Mouse (Mus musculus): ENCODE measurements around the gene Zscan5b. TPM values are rescaled to one million over a fixed set of nuclear protein-coding genes. Genes with fewer than 3 reads are reported as not detected.
"Not testable (repeated sequence)": the region's sequence is repeated elsewhere in the genome, so short reads cannot be mapped to it uniquely, and the experiment has no call there.

Zscan5b gene
- polyA plus RNA-seq, 1 experiment from 2014 or later = not detected

- not testable (repeated sequence) for H3K4me3 ChIP-seq (ENCODE audit: low read depth, low read length); H3K9ac ChIP-seq (ENCODE audit: low read depth, low read length); H3K27ac ChIP-seq (ENCODE audit: low read depth, low read length); H3K4me1 ChIP-seq (replicated peaks; ENCODE audit: control insufficient read depth, insufficient read depth, low read length); H3K27me3 ChIP-seq (replicated peaks; ENCODE audit: control insufficient read depth, insufficient read depth, low read length); H3K36me3 ChIP-seq (ENCODE audit: control insufficient read depth, insufficient read depth); H3K9me3 ChIP-seq (ENCODE audit: control insufficient read depth); H3K4me2 ChIP-seq (replicated peaks; ENCODE audit: low read depth); ATAC-seq
- 54% methylated on average over 8 of the region's 8 CpGs for WGBS
- peak; percentile 17 for TF ChIP-seq CTCF (IDR thresholded peaks at IDR 0.05; ENCODE audit: low read depth)
Measured at GRCm38 (mm10) chr7:6228491-6228890, 6.4 kb downstream of the Zscan5b start.

- H3K27me3 ChIP-seq (replicated peaks; ENCODE audit: control insufficient read depth, insufficient read depth, low read length) = no peaks in the 10 kb centered on the region
- H3K9ac ChIP-seq (ENCODE audit: low read depth, low read length) = no peak overlapping the region
- H3K4me3 ChIP-seq (ENCODE audit: low read depth, low read length) = no peak overlapping the region
- 55% methylated on average over 11 of the region's 11 CpGs for whole genome bisulfite sequencing
- H3K4me2 ChIP-seq (replicated peaks; ENCODE audit: low read depth) = no peak overlapping the region
- H3K27ac ChIP-seq (ENCODE audit: low read depth, low read length) = no peak overlapping the region
- TF ChIP-seq CTCF (IDR thresholded peaks at IDR 0.05; ENCODE audit: low read depth) = no peak
- no peaks in the 10 kb centered on the region for H3K4me1 ChIP-seq (replicated peaks; ENCODE audit: control insufficient read depth, insufficient read depth, low read length)
- H3K36me3 ChIP-seq (ENCODE audit: control insufficient read depth, insufficient read depth) = no peaks in the 10 kb centered on the region
- ATAC-seq = no peak
- H3K9me3 ChIP-seq (ENCODE audit: control insufficient read depth) = no peaks in the 10 kb centered on the region
Measured at GRCm38 (mm10) chr7:6239787-6240186, 17.7 kb downstream of the Zscan5b start.

- H3K36me3 ChIP-seq (ENCODE audit: control insufficient read depth, insufficient read depth); H3K4me1 ChIP-seq (replicated peaks; ENCODE audit: control insufficient read depth, insufficient read depth, low read length); H3K9ac ChIP-seq (ENCODE audit: low read depth, low read length); H3K4me3 ChIP-seq (ENCODE audit: low read depth, low read length); ATAC-seq; H3K27ac ChIP-seq (ENCODE audit: low read depth, low read length); H3K27me3 ChIP-seq (replicated peaks; ENCODE audit: control insufficient read depth, insufficient read depth, low read length); H3K4me2 ChIP-seq (replicated peaks; ENCODE audit: low read depth); H3K9me3 ChIP-seq (ENCODE audit: control insufficient read depth): not testable (repeated sequence)
- TF ChIP-seq CTCF (IDR thresholded peaks at IDR 0.05; ENCODE audit: low read depth) = peak; percentile 74
- whole genome bisulfite sequencing = 5% methylated on average over 1 of the region's 1 CpGs
Measured at GRCm38 (mm10) chr7:6240841-6241425, 18.9 kb downstream of the Zscan5b start.

GRCm38 (mm10) chr7:6244361-6245292 is 22.5 kb downstream of the Zscan5b start:
- H3K27ac ChIP-seq (ENCODE audit: low read depth, low read length) = no peak overlapping the region
- 43% methylated on average over 11 of the region's 11 CpGs for WGBS
- no peak overlapping the region for H3K9ac ChIP-seq (ENCODE audit: low read depth, low read length)
- H3K36me3 ChIP-seq (ENCODE audit: control insufficient read depth, insufficient read depth) = no peaks in the 10 kb centered on the region
- no peak for TF ChIP-seq CTCF (IDR thresholded peaks at IDR 0.05; ENCODE audit: low read depth)
- no peak overlapping the region for H3K4me3 ChIP-seq (ENCODE audit: low read depth, low read length)
- H3K4me1 ChIP-seq (replicated peaks; ENCODE audit: control insufficient read depth, insufficient read depth, low read length) = no peaks in the 10 kb centered on the region
- no peaks in the 10 kb centered on the region for H3K9me3 ChIP-seq (ENCODE audit: control insufficient read depth)
- ATAC-seq = no peak
- H3K4me2 ChIP-seq (replicated peaks; ENCODE audit: low read depth) = no peak overlapping the region
- H3K27me3 ChIP-seq (replicated peaks; ENCODE audit: control insufficient read depth, insufficient read depth, low read length) = no peaks in the 10 kb centered on the region

GRCm38 (mm10) chr7:6252410-6252809 is 30.3 kb downstream of the Zscan5b start, which contains the start of gene Epp13:
Epp13 (plus strand) TSS chr7:6252710.
- 75% methylated on average over 6 of the region's 6 CpGs for WGBS
- H3K4me3 ChIP-seq (ENCODE audit: low read depth, low read length) = no peak within 1 kb of the TSS
- TF ChIP-seq CTCF (IDR thresholded peaks at IDR 0.05; ENCODE audit: low read depth) = no peak

GRCm38 (mm10) chr7:6254451-6254850 is 32.4 kb downstream of the Zscan5b start:
- 93% methylated on average over 5 of the region's 5 CpGs for WGBS
- Histone ChIP-seq H3K36me3 (ENCODE audit: control insufficient read depth, insufficient read depth) (no peaks in the 10 kb centered on the region), H3K4me2 (replicated peaks; ENCODE audit: low read depth) (no peak overlapping the region), H3K27ac (ENCODE audit: low read depth, low read length) (no peak overlapping the region), H3K27me3 (replicated peaks; ENCODE audit: control insufficient read depth, insufficient read depth, low read length) (no peaks in the 10 kb centered on the region), H3K4me1 (replicated peaks; ENCODE audit: control insufficient read depth, insufficient read depth, low read length) (no peaks in the 10 kb centered on the region), H3K4me3 (ENCODE audit: low read depth, low read length) (no peak overlapping the region), H3K9me3 (ENCODE audit: control insufficient read depth) (no peaks in the 10 kb centered on the region), H3K9ac (ENCODE audit: low read depth, low read length) (no peak overlapping the region)
- no peak for TF ChIP-seq CTCF (IDR thresholded peaks at IDR 0.05; ENCODE audit: low read depth)
- no peak for ATAC-seq

More at GRCm38 (mm10) chr7:6252410-6252809, 30.3 kb downstream of the Zscan5b start, which contains the start of gene Epp13:
- no peaks in the 10 kb centered on the region for H3K36me3 ChIP-seq (ENCODE audit: control insufficient read depth, insufficient read depth)
- no peaks in the 10 kb centered on the region for H3K9me3 ChIP-seq (ENCODE audit: control insufficient read depth)
- no peak within 1 kb of the TSS for H3K27ac ChIP-seq (ENCODE audit: low read depth, low read length)
- no peak within 1 kb of the TSS for H3K4me2 ChIP-seq (replicated peaks; ENCODE audit: low read depth)
- no peaks in the 10 kb centered on the region for H3K27me3 ChIP-seq (replicated peaks; ENCODE audit: control insufficient read depth, insufficient read depth, low read length)
- no peak for ATAC-seq
- no peak within 1 kb of the TSS for H3K9ac ChIP-seq (ENCODE audit: low read depth, low read length)
- H3K4me1 ChIP-seq (replicated peaks; ENCODE audit: control insufficient read depth, insufficient read depth, low read length) = no peaks in the 10 kb centered on the region

All from intestine, postnatal 0 days (tissue).